Mouse (Mus musculus) hindbrain, embryonic 13.5 days (tissue): ENCODE data around the gene Unc5b. TPM values are rescaled to one million over a fixed set of nuclear protein-coding genes. Genes with fewer than 3 reads are reported as not detected.

Source experiments
- ATAC-seq: fragments of 200-750 bp; cut with Nextera tagmentation; 2 replicates; pipeline ENCODE4 v1.8.0; 2017; ENCODE audit warnings: moderate TSS enrichment; ENCODE audit not compliant: low FRiP score
- H3K27ac ChIP-seq: fragments of 300-500 bp; sonication (generic); 2 replicates; pipeline ENCODE4 v1.5.1; 2015; ENCODE audit warnings: inconsistent platforms, mild to moderate bottlenecking, moderate library complexity
- H3K27me3 ChIP-seq: fragments of 300-500 bp; sonication (generic); 2 replicates; pipeline ENCODE4 v1.6.1; 2015; ENCODE audit warnings: mild to moderate bottlenecking, inconsistent platforms
- H3K36me3 ChIP-seq: fragments of 300-500 bp; sonication (generic); 2 replicates; pipeline ENCODE4 v1.6.1; 2015; ENCODE audit warnings: mild to moderate bottlenecking, inconsistent platforms
- H3K4me1 ChIP-seq: fragments of 300-500 bp; sonication (generic); replicated peaks from 2 replicates; pipeline ENCODE4 v1.6.1; 2015; ENCODE audit warnings: inconsistent platforms
- H3K4me2 ChIP-seq: fragments of 300-500 bp; sonication (generic); 2 replicates; pipeline ENCODE4 v1.6.1; 2015; ENCODE audit warnings: inconsistent platforms, mild to moderate bottlenecking, moderate library complexity
- H3K4me3 ChIP-seq: fragments of 300-500 bp; sonication (generic); 2 replicates; pipeline ENCODE4 v1.5.1; 2015; ENCODE audit warnings: mild to moderate bottlenecking, inconsistent platforms
- H3K9ac ChIP-seq: fragments of 300-500 bp; sonication (generic); 2 replicates; pipeline ENCODE4 v1.6.1; 2015; ENCODE audit warnings: mild to moderate bottlenecking, inconsistent platforms
- H3K9me3 ChIP-seq: fragments of 300-500 bp; sonication (generic); 2 replicates; pipeline ENCODE4 v1.6.1; 2016; ENCODE audit warnings: inconsistent platforms
- whole genome bisulfite sequencing: fragments of 180-500 bp; shearing (Covaris S2); methylation state at CpG from one replicate; pipeline ENCODE4 v1.1.7; 2015; 5-methylcytosine and 5-hydroxymethylcytosine counted together
- polyA plus RNA-seq: library from polyadenylated mRNA; unstranded; fragments of >200 nt; fragmentation: Nextera tagmentation; extraction: Ambion mirVana; gene quantifications from 2 replicates; pipeline ENCODE4 v1.2.1, GENCODE M21; 2015

Gene Unc5b
- polyA plus RNA-seq, 1 experiment from 2014 or later: 3.3 TPM

- no peak overlapping the region for H3K27ac ChIP-seq
- ATAC-seq: no peak
- no peak overlapping the region for H3K9ac ChIP-seq
- 73% methylated on average over 1 of the region's 1 CpGs for WGBS
- H3K9me3 ChIP-seq: no peaks in the 10 kb centered on the region
- H3K36me3 ChIP-seq: no peaks in the 10 kb centered on the region
- no peaks in the 10 kb centered on the region for H3K27me3 ChIP-seq
- no peak overlapping the region for H3K4me2 ChIP-seq
- no peaks in the 10 kb centered on the region for H3K4me1 ChIP-seq
- no peak overlapping the region for H3K4me3 ChIP-seq
Measured at GRCm38 (mm10) chr10:60762126-60762525, 69.3 kb downstream of the Unc5b start.

- no peak overlapping the region for H3K27ac ChIP-seq
- no peaks in the 10 kb centered on the region for H3K9me3 ChIP-seq
- WGBS: 5% methylated on average over 14 of the region's 14 CpGs
- ATAC-seq: peak; percentile 72
- H3K9ac ChIP-seq: no peak overlapping the region
- H3K27me3 ChIP-seq: no peaks in the 10 kb centered on the region
- no peaks in the 10 kb centered on the region for H3K4me1 ChIP-seq
- no peaks in the 10 kb centered on the region for H3K36me3 ChIP-seq
- H3K4me3 ChIP-seq: no peak overlapping the region
- H3K4me2 ChIP-seq: no peak overlapping the region
Measured at GRCm38 (mm10) chr10:60760377-60760776, 71.0 kb downstream of the Unc5b start.

DNA sequence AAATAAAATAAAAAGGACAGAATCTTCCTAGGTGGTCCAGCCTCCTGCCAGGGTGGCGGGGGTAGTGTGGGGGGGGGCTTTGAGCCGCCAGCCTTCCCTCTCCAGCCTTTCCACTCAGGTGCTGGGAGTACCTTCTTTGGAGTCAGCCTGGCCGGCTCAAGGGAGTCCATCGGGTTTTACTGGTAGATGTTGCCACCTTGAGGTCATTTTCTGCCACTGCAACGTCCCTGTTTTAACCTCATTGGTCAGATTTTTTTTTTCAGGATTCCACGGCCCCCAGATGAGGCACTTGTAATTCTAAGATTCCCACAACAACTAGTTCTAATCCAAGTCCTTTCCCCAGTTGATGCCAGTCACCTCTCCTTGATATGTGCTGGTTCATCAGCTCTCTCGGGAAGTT lies 74.4 kb downstream of the Unc5b start:
- WGBS: 6% methylated on average over 7 of the region's 7 CpGs
- ATAC-seq: no peak
- H3K4me3 ChIP-seq: no peak overlapping the region
- H3K27me3 ChIP-seq: no peaks in the 10 kb centered on the region
- H3K4me1 ChIP-seq: peaks cover 7% of the 10 kb centered on the region
- H3K27ac ChIP-seq: no peak overlapping the region
- H3K9me3 ChIP-seq: no peaks in the 10 kb centered on the region
- H3K36me3 ChIP-seq: no peaks in the 10 kb centered on the region
- H3K4me2 ChIP-seq: no peak overlapping the region
- no peak overlapping the region for H3K9ac ChIP-seq

DNA sequence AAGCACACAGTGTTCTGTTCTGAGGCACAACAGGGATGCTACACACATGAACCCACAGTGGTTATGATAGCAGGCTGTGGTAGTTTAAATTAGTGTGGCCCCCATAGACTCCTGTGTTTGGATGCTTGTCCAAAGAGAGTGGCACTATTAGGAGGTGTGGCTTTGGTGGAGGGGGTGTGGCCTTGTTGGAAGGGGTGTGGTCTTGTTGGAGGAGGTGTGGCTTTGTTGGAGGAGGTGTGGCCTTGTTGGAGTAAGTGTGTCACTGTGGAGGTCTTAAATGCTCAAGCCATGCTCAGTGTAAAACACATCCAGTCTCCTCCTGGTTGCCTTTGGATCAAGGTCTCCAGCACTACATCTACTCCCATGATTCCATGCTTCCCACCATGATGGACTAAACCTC lies 75.2 kb downstream of the Unc5b start:
- no peaks in the 10 kb centered on the region for H3K27me3 ChIP-seq
- no peaks in the 10 kb centered on the region for H3K36me3 ChIP-seq
- no peak overlapping the region for H3K4me3 ChIP-seq
- H3K9ac ChIP-seq: no peak overlapping the region
- no peaks in the 10 kb centered on the region for H3K9me3 ChIP-seq
- no peak overlapping the region for H3K27ac ChIP-seq
- H3K4me1 ChIP-seq: peaks cover 15% of the 10 kb centered on the region
- no peak for ATAC-seq
- H3K4me2 ChIP-seq: no peak overlapping the region

DNA sequence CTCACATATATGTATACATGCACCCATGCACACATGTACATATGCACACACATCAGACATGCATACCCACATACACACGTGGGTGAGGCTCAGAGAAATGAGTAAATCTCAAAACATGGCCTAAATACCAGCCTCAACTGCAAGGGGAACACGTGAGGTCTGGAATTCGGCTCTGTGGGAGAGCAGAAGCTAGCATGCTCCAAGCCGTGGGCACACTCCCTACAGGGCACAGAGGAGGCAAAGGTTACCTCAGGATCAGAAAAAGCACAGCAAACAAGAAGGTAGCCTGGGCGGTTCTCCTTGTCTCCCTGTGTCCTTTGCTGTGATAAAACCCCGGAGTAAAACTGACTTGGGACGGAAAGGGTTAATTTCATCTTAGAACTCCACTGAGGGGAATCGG lies 77.4 kb downstream of the Unc5b start:
- H3K27ac ChIP-seq: no peak overlapping the region
- H3K9me3 ChIP-seq: no peaks in the 10 kb centered on the region
- H3K4me3 ChIP-seq: no peak overlapping the region
- 77% methylated on average over 8 of the region's 8 CpGs for WGBS
- H3K27me3 ChIP-seq: no peaks in the 10 kb centered on the region
- H3K4me2 ChIP-seq: no peak overlapping the region
- ATAC-seq: no peak
- H3K9ac ChIP-seq: no peak overlapping the region
- 0 out of 2 replicates have a peak, but pooled peaks cover 5% of the 10 kb centered on the region for H3K36me3 ChIP-seq
- H3K4me1 ChIP-seq: peaks cover 36% of the 10 kb centered on the region

- H3K36me3 ChIP-seq: peaks cover 11% of the 10 kb centered on the region
- H3K27me3 ChIP-seq: no peaks in the 10 kb centered on the region
- H3K27ac ChIP-seq: no peak overlapping the region
- H3K4me2 ChIP-seq: 0 out of 2 replicates have a peak overlapping the region, but pooled peaks have one; percentile 87
- H3K9me3 ChIP-seq: no peaks in the 10 kb centered on the region
- no peak for ATAC-seq
- peak overlapping the region; percentile 87; the same call in 1 of the 2 replicates for H3K9ac ChIP-seq
- 78% methylated on average over 9 of the region's 9 CpGs for WGBS
- H3K4me3 ChIP-seq: no peak overlapping the region
- H3K4me1 ChIP-seq: peaks cover 43% of the 10 kb centered on the region
Measured at GRCm38 (mm10) chr10:60753261-60753660, 78.1 kb downstream of the Unc5b start.

GRCm38 (mm10) chr10:60752040-60753020 lies 79.1 kb downstream of the Unc5b start, which contains the start of gene Slc29a3:
Gene Slc29a3, minus strand, starts transcription at chr10:60752794.
- Histone ChIP-seq H3K4me2 (peak within 1 kb of the TSS; percentile 87), H3K9me3 (no peaks in the 10 kb centered on the region), H3K36me3 (peaks cover 15% of the 10 kb centered on the region), H3K9ac (peak within 1 kb of the TSS; percentile 87), H3K27me3 (no peaks in the 10 kb centered on the region), H3K4me3 (peak within 1 kb of the TSS; percentile 58), H3K4me1 (peaks cover 52% of the 10 kb centered on the region), H3K27ac (peak within 1 kb of the TSS; percentile 91)
- 7% methylated on average over 41 of the region's 41 CpGs for WGBS
- ATAC-seq: peak; percentile 90

DNA sequence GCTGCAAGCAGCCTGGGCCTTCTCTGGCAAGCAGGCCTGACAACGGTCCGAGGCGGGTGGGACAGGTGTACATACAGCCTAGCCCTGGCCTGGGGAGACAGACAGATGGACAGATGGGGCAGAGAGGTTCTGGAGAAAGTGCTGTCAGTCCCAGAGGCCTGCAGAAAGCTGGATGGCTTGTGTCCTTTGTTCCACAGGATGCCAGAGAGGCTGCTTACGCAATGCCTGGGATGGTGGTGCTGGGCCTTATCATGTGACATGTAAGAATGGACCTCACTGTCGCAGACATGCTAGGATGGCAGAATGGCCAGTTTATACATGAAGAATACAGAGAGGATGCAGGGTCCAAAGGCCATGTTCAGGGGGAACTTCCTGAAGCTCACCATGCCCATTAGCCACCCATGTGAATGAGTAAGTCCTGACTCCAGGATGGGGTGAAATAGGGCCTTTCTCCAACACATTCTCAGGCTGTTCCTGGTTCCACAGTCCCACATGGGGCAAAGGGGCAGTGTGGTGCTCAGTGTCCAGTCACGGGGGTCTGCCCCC lies 83.6 kb downstream of the Unc5b start:
- 91% methylated on average over 6 of the region's 6 CpGs for whole genome bisulfite sequencing
- H3K4me1 ChIP-seq: peaks cover 66% of the 10 kb centered on the region

GRCm38 (mm10) chr10:60746512-60746911 lies 84.9 kb downstream of the Unc5b start:
- H3K27ac ChIP-seq: no peak overlapping the region
- H3K9me3 ChIP-seq: no peaks in the 10 kb centered on the region
- no peaks in the 10 kb centered on the region for H3K27me3 ChIP-seq
- H3K4me2 ChIP-seq: no peak overlapping the region
- ATAC-seq: no peak
- peaks cover 22% of the 10 kb centered on the region for H3K36me3 ChIP-seq
- peaks cover 58% of the 10 kb centered on the region for H3K4me1 ChIP-seq
- H3K4me3 ChIP-seq: no peak overlapping the region
- peak overlapping the region; percentile 68; the same call in 1 of the 2 replicates for H3K9ac ChIP-seq
- WGBS: 81% methylated on average over 2 of the region's 2 CpGs

More for the DNA sequence above, 83.6 kb downstream of the Unc5b start:
- no peaks in the 10 kb centered on the region for H3K9me3 ChIP-seq
- H3K27ac ChIP-seq: 0 out of 2 replicates have a peak overlapping the region, but pooled peaks have one; percentile 40
- H3K27me3 ChIP-seq: no peaks in the 10 kb centered on the region
- no peak overlapping the region for H3K4me2 ChIP-seq
- ATAC-seq: no peak
- H3K36me3 ChIP-seq: peaks cover 22% of the 10 kb centered on the region
- H3K4me3 ChIP-seq: no peak overlapping the region
- peak overlapping the region; percentile 68 for H3K9ac ChIP-seq

DNA sequence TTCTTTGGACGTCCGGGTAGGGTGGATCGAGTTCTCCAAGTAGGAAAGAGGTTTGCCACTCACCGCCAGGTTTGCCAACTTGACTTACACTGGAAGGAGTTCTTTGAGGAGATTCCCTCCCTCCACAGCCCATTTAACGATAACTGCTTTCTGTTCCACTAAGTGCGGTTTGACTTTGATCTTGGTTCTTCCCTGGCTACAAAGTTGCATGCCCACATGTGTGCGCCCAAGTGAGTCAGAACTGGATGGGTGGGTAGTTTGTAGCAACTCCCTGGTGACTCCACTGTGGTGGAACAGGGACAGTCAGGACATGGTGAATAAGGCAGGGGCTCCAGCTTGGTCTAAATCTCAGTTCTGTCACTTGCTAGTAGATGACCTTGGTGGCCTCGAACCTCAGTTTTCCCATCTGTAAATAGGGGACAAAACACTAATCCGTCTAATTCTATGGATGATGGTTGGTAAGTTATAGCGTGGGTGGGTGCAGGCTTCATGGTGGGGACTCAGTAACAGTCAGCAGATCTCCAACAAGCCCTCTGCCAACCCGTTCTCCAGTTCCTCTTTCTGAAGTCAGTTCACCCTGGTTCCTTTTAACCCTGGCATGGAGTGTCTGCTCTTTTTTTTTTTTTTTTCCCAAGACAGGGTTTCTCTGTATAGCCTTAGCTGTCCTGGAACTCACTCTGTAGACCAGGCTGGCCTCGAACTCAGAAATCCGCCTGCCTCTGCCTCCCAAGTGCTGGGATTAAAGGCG lies 86.7 kb downstream of the Unc5b start:
- WGBS: 94% methylated on average over 14 of the region's 14 CpGs

DNA sequence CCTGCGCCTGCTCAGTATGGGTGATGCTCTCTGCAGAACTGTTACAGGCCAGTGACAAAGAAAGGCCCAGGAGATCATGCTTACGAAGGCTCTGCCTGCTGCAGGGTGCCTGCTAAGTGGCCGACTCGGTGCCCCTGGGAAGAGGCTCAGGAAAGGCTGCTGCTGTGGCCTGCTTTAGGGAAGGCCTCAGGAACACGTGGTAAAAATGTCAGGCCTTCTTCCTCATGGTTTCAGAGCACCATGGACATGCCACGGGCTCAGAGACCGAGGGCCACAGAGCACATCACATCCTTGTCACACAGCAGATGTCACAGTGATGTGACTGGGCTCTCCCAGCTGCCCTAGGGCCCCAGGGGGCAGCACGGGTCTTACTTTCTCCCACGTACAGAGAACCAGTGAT lies 87.7 kb downstream of the Unc5b start:
- no peak for ATAC-seq
- no peak overlapping the region; the same call in 1 of the 2 replicates for H3K27ac ChIP-seq

More for the DNA sequence above, 86.7 kb downstream of the Unc5b start:
- no peaks in the 10 kb centered on the region for H3K27me3 ChIP-seq
- no peaks in the 10 kb centered on the region for H3K9me3 ChIP-seq
- peaks cover 41% of the 10 kb centered on the region for H3K4me1 ChIP-seq
- no peak for ATAC-seq
- no peak overlapping the region for H3K27ac ChIP-seq
- H3K36me3 ChIP-seq: peaks cover 19% of the 10 kb centered on the region
- H3K4me2 ChIP-seq: no peak overlapping the region
- no peak overlapping the region for H3K4me3 ChIP-seq
- no peak overlapping the region for H3K9ac ChIP-seq

GRCm38 (mm10) chr10:60742942-60743341 lies 88.4 kb downstream of the Unc5b start:
- Histone ChIP-seq H3K36me3 (peaks cover 7% of the 10 kb centered on the region), H3K27ac (no peak overlapping the region), H3K4me3 (no peak overlapping the region), H3K4me2 (no peak overlapping the region), H3K9me3 (no peaks in the 10 kb centered on the region), H3K4me1 (peaks cover 24% of the 10 kb centered on the region), H3K9ac (no peak overlapping the region), H3K27me3 (no peaks in the 10 kb centered on the region)
- no peak for ATAC-seq
- 86% methylated on average over 6 of the region's 6 CpGs for WGBS

More for the DNA sequence above, 87.7 kb downstream of the Unc5b start:
- Histone ChIP-seq H3K36me3 (peaks cover 15% of the 10 kb centered on the region), H3K4me1 (peaks cover 31% of the 10 kb centered on the region), H3K4me3 (no peak overlapping the region), H3K9me3 (no peaks in the 10 kb centered on the region), H3K27me3 (no peaks in the 10 kb centered on the region), H3K9ac (no peak overlapping the region), H3K4me2 (no peak overlapping the region)
- WGBS: 56% methylated on average over 9 of the region's 9 CpGs
